Mouse (Mus musculus) thymus, adult 2 months (tissue): Measurements from ENCODE around the gene Plppr1. TPM values are rescaled to one million over a fixed set of nuclear protein-coding genes. Genes with fewer than 3 reads are reported as not detected.

Experiments
- DNase-seq: peaks from one replicate; pipeline ENCODE4 v3.0.0; 2021
- H3K27ac ChIP-seq: fragments of 200-500 bp; 2 replicates; pipeline ENCODE4 v1.5.1; 2012; ENCODE audit warnings: low read length, control low read depth; ENCODE audit not compliant: control insufficient read depth, insufficient read depth
- H3K27me3 ChIP-seq: fragments of 200-500 bp; 2 replicates; pipeline ENCODE4 v1.6.1; 2012; ENCODE audit warnings: mild to moderate bottlenecking, low read length, moderate library complexity, mixed read lengths; ENCODE audit not compliant: control insufficient read depth, insufficient read depth
- H3K36me3 ChIP-seq: fragments of 200-500 bp; 2 replicates; pipeline ENCODE4 v1.6.1; 2012; ENCODE audit warnings: mild to moderate bottlenecking, low read length, moderate library complexity; ENCODE audit not compliant: control insufficient read depth, insufficient read depth
- H3K4me1 ChIP-seq: fragments of 200-500 bp; replicated peaks from 2 replicates; pipeline ENCODE4 v1.6.1; 2012; ENCODE audit warnings: low read length; ENCODE audit not compliant: control insufficient read depth, insufficient read depth
- H3K4me3 ChIP-seq: fragments of 200-500 bp; 2 replicates; pipeline ENCODE4 v1.5.1; 2012; ENCODE audit warnings: mild to moderate bottlenecking, low read length, control low read depth, moderate library complexity; ENCODE audit not compliant: control insufficient read depth, insufficient read depth
- CTCF ChIP-seq: fragments of 200-500 bp; IDR thresholded peaks from 2 replicates; pipeline ENCODE4 v1.5.1; 2012; ENCODE audit warnings: mild to moderate bottlenecking, control low read depth, low read length, moderate library complexity, borderline replicate concordance; ENCODE audit not compliant: control insufficient read depth, poor library complexity, insufficient read depth; ENCODE audit errors: extremely low read depth
- POLR2A ChIP-seq: fragments of 200-500 bp; IDR thresholded peaks from 2 replicates; pipeline ENCODE4 v1.6.1; 2012; ENCODE audit warnings: mild to moderate bottlenecking, low read length, control low read depth, moderate library complexity; ENCODE audit not compliant: control insufficient read depth, poor library complexity, insufficient read depth; ENCODE audit errors: extremely low read depth
- WGBS: fragments of 180-500 bp; shearing (Covaris S2); methylation state at CpG from one replicate; pipeline ENCODE4 v1.1.7; 2018; 5-methylcytosine and 5-hydroxymethylcytosine counted together
- polyA plus RNA-seq: library from polyadenylated mRNA; depleted of rRNA; stranded (reverse); fragments of >200 nt; gene quantifications from 2 replicates; pipeline ENCODE4 v1.2.3, GENCODE M21; 2012

The Plppr1 gene
- polyA plus RNA-seq, 1 experiment = 0.04 TPM

- TF ChIP-seq POLR2A = no peak
- TF ChIP-seq CTCF = no peak
- Histone ChIP-seq H3K4me3 (no peak overlapping the region), H3K4me1 (no peaks in the 10 kb centered on the region), H3K27me3 (no peaks in the 10 kb centered on the region), H3K36me3 (no peaks in the 10 kb centered on the region), H3K27ac (no peak overlapping the region)
- WGBS = 69% methylated on average over 3 of the region's 3 CpGs
- DNase-seq = no peak
These were observed 29.1 kb downstream of the Plppr1 start for GRCm38 (mm10) chr4:49088205-49088604.

- H3K4me1 ChIP-seq = no peaks in the 10 kb centered on the region
- TF ChIP-seq CTCF (no peak), POLR2A (no peak)
- no peaks in the 10 kb centered on the region for H3K36me3 ChIP-seq
- no peak overlapping the region for H3K27ac ChIP-seq
- no peak for DNase-seq
- H3K4me3 ChIP-seq = no peak overlapping the region
- 100% methylated on average over 1 of the region's 1 CpGs for WGBS
- no peaks in the 10 kb centered on the region for H3K27me3 ChIP-seq
These were observed 31.4 kb downstream of the Plppr1 start for GRCm38 (mm10) chr4:49090461-49090860.

GRCm38 (mm10) chr4:49099448-49099847 is 40.4 kb downstream of the Plppr1 start:
- 84% methylated on average over 2 of the region's 2 CpGs for whole genome bisulfite sequencing
- Histone ChIP-seq H3K27ac (no peak overlapping the region), H3K27me3 (no peaks in the 10 kb centered on the region), H3K4me1 (no peaks in the 10 kb centered on the region), H3K4me3 (no peak overlapping the region), H3K36me3 (no peaks in the 10 kb centered on the region)
- no peak for DNase-seq
- no peak for TF ChIP-seq POLR2A
- no peak for TF ChIP-seq CTCF

- Histone ChIP-seq H3K36me3 (no peaks in the 10 kb centered on the region), H3K4me3 (no peak overlapping the region), H3K4me1 (no peaks in the 10 kb centered on the region), H3K27ac (no peak overlapping the region), H3K27me3 (no peaks in the 10 kb centered on the region)
- TF ChIP-seq CTCF (no peak), POLR2A (no peak)
- WGBS = 83% methylated on average over 7 of the region's 7 CpGs
- no peak for DNase-seq
These were observed 43.1 kb downstream of the Plppr1 start for GRCm38 (mm10) chr4:49101934-49102768.

GRCm38 (mm10) chr4:49102769-49103193 is 43.7 kb downstream of the Plppr1 start:
- 96% methylated on average over 4 of the region's 4 CpGs for WGBS
- Histone ChIP-seq H3K4me3 (no peak overlapping the region), H3K36me3 (no peaks in the 10 kb centered on the region), H3K4me1 (no peaks in the 10 kb centered on the region), H3K27me3 (no peaks in the 10 kb centered on the region), H3K27ac (no peak overlapping the region)
- no peak for DNase-seq
- TF ChIP-seq POLR2A (no peak), CTCF (no peak)

GRCm38 (mm10) chr4:49104860-49105259 is 45.8 kb downstream of the Plppr1 start:
- Histone ChIP-seq H3K4me3 (no peak overlapping the region), H3K27me3 (no peaks in the 10 kb centered on the region), H3K36me3 (no peaks in the 10 kb centered on the region), H3K27ac (no peak overlapping the region), H3K4me1 (no peaks in the 10 kb centered on the region)
- DNase-seq = no peak
- TF ChIP-seq CTCF (no peak), POLR2A (no peak)
- 95% methylated on average over 8 of the region's 8 CpGs for WGBS
